Mouse (Mus musculus): ENCODE results near the gene Agap3. TPM values are rescaled to one million over a fixed set of nuclear protein-coding genes. Genes with fewer than 3 reads are reported as not detected.
A peak's percentile ranks its signal among the peaks of the same experiment; 100 is the strongest.

Agap3 gene
- total RNA-seq (2021), result 10 to 100 TPM; 78.8 to 89.8 TPM
- polyA plus RNA-seq (2012; rRNA removed), result 96.5 and 106 TPM in 2 replicates
- long read RNA-seq, transcript Agap3-201 (18 exons, 3,207 nt), result major isoform, 6 of 69 reads
- long read RNA-seq, transcript Agap3-204 (9 exons, 1,061 nt), result major isoform, 6 of 69 reads
- long read RNA-seq, partial matches to known transcripts, result 12 of 69 reads
- long read RNA-seq, other reads (novel, unspliced or antisense), result 45 of 69 reads

- peak; percentile 63 for DNase-seq
These were observed at the start of gene Agap3 for GRCm38 (mm10) chr5:24452030-24452690. Gene Agap3 (plus strand): TSS chr5:24452177.

DNA sequence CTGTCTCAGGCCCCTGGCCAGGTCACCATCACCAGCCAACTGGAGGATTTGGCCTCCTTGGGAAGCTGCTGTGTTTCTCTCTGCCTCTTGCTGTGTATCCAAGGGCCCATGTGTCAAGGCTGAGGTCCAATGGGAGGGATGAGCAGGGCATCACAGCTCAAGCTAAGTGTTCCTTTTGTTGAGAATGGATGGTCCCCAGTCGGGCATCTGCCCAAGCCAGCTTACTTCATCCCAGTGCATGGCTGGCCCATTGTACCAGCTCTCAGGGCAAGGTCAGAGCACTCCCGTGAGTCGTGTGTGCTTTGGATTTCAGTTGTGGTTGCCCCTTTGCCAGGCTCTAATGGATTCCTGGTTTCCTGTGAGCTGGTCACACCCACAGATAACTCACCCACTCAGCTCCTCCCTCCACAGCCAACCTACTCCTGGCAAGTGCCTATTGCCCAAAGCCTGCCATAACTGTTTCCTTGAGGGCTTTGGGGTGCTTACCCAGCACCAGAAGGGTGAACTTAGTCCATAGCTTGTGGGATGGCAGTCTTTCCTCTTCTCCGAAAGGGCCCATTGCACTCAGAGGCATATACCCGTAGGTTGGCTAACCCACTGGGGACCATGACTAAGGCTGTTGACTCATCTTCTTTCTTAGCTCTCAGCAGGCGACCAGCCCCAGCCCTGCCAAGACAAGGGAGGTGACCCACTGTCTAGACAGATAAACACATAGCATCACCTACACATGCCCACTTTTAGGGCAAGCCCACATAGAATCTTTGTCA lies 47.2 kb upstream of the Agap3 start:
- DNase-seq, result peak; percentile 63

DNA sequence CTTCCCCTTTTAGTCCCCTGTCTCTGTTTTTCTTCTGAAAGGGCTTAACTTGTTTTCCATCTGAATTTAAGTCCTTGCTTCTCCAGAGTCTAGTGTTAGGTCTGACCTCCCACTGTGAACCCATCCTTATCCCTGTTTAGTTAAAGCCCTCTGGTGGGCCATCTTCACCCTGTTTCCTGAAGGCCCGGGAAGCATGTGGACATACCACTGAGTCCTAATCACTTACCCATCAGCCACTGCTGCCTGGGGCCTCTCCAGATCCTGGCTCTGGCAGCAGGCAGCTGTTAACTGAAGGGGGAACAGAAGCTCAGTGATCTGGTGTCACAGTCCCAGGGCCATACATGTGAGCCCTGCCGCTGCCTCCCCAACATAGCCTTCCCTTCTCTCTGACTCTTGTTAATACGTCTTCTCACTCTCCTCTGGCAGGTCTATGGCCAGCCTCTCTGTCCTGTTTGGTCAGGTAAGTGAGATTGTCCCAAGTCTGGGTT lies 46.5 kb upstream of the Agap3 start:
- no peak for DNase-seq

DNA sequence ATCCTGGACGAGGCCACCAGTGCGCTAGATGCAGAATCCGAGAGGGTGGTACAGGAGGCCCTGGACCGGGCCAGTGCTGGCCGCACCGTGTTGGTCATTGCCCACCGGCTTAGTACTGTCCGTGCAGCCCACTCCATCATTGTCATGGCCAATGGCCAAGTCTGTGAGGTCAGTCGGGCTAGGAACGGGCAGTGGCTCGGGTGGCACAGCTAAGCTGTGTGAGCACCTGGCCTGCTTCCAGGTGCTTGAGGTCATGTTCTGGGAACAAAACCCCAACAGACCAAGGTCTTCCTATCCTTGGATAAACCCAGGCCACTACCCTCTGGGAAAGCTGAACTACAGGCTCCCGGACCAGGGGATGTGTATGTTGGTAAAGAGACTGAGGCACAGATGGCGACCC lies 43.3 kb upstream of the Agap3 start:
- peak; percentile 74 for DNase-seq

GRCm38 (mm10) chr5:24409466-24409865 lies 42.5 kb upstream of the Agap3 start:
- no peak for DNase-seq

DNA sequence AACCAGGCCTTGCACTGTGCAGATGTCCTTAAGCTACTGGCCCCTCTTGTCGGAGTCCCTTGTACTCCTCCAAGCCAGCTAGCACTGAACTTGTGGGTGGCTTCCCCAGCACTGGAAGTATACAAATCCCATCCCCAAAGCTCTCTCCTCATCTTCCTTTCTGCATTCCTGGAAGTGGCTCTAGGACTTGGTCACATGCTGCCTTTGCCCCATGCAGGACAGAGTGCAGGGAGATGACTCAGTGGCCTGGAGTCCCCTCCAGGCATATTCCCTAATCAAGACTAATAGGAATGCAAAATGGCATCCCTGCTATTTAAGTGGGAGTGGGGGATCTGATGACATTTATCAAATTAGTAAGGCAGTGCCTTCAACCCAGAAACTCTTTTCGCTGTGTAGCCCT lies 39.9 kb upstream of the Agap3 start:
- DNase-seq, result no peak

DNA sequence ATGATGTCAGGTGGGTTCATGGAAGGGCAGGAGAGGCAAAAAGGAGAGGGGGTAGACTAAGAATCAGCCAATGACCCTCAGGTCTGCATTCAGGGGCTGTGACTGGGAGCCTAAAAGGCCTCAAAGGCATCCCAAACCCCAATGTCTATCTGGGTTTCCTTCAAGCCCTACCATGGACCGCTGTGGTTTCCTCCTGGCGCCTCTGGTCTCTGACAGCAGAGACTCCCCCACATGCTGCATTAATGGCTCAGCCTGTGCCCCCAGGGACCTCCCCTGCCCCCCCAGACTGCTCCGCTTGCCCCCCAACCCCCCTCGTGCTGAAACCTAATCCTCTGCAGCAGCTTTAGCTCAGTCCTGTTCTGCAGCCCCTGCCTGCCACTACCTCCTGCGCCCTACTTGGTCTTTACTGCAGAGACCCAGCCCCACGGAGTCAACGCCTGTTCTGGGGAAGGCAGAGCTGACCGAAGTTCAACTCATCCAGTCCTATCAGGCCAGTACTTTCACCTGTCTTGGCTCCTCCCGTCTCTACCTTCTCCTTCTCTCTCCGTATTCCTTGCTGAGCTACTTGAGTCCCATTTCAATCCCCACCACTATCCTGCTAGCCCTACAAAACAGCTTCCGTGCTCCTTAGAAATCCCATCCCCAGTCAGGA lies 38.8 kb upstream of the Agap3 start, which contains the start of gene Asic3:
TSS of gene Asic3 (plus strand) at position 351 of the 652 bp plus-strand sequence.
- DNase-seq, result no peak

DNA sequence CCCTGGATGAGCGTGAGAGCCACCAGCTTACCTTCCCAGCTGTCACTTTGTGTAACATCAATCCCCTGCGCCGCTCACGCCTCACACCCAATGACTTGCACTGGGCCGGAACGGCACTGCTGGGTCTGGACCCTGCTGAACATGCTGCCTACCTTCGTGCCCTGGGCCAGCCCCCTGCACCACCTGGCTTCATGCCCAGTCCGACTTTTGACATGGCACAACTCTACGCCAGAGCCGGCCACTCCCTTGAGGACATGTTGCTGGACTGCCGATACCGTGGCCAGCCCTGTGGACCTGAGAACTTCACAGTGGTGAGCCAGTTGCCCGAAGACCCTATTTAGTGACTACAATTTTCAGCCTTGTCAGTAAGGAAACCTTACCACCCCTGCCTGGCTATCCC lies 38.0 kb upstream of the Agap3 start:
- no peak for DNase-seq

DNA sequence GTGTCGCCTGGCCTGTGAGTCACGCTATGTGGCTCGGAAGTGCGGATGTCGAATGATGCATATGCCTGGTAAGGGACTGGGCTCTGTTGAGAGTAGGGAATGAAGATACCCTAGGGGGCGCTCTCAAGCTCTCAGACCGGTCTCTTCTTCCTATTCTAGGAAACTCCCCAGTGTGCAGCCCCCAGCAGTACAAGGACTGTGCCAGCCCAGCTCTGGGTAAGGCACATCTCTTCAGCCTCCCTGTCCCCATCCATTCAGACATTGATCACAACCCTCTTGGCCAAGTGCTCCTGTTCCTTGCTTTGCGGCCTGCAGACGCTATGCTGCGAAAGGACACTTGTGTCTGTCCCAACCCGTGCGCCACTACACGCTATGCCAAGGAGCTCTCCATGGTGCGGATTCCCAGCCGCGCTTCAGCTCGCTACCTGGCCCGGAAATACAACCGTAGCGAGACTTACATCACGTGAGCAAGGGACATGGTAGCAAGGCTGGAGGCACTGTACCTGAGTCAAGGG lies 35.7 kb upstream of the Agap3 start:
- peak; percentile 79 for DNase-seq

DNA sequence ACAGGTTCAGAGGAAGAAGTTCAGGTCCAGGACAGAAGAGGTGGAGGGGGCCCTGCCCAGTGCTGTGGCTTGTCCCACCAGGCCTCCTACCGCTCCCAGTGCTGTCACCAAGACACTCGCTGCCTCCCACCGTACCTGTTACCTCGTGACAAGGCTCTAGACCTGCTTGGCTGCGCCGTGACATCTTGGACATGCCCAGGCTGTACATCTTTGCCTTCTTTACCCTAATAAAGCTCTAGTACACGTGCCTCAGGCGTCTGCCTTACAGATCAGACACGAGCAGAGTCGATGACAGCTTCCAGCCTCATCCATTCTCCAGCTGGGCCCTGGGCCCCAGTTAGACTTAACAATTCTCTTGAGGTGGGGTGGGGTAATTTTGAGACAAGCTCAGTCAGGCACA lies 34.4 kb upstream of the Agap3 start:
- DNase-seq, result no peak

GRCm38 (mm10) chr5:24420381-24420780 lies 31.6 kb upstream of the Agap3 start:
- no peak for DNase-seq

DNA sequence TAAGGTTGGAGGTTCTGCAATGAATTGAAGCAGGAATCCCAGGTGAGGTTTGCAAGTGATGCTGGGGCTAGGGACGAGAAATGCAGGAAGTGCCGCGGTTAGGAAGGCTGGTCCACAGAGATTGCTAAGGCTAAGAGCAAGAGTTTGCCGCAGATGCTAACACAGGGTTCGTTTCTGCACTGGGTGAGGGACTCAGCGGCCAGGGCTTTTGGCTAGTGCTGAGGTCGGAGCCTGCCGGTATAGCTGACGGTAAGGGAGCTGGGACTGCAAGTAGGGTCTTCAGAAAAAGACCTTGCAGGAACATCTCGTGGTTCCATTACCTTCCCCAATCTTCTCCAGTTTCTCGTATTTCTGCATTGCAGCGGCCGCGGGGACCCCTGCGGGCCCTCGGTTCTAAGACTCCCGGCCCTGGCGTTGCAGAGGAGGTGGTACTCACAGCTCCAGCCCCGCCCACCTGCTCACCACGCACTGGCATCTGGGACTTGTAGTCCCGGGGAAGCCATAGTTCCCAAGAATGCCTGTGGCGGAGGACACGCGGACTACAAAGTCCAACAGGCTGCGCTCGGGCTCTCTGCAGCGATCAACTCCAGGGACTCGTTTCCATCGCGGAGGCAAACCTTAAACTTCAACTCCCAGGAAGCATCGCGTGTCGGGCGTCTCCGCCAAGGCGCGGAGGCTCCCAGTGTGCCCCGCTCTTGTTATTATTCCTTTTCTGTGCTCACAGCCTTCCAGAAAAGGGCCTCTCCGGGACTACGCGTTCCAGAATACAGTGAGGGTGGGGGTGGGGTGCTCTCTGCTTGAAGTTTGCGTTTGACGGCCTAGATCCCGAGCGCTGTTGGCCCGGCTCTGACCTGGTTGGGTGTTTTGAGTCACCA lies 28.6 kb upstream of the Agap3 start, which contains the start of the genes Cdk5 and Slc4a2:
TSS of gene Cdk5 (minus strand) at position 402 of the 875 bp plus-strand sequence.
TSS of gene Slc4a2 (plus strand) at position 709 of the 875 bp plus-strand sequence.
- peak; percentile 99 for DNase-seq

DNA sequence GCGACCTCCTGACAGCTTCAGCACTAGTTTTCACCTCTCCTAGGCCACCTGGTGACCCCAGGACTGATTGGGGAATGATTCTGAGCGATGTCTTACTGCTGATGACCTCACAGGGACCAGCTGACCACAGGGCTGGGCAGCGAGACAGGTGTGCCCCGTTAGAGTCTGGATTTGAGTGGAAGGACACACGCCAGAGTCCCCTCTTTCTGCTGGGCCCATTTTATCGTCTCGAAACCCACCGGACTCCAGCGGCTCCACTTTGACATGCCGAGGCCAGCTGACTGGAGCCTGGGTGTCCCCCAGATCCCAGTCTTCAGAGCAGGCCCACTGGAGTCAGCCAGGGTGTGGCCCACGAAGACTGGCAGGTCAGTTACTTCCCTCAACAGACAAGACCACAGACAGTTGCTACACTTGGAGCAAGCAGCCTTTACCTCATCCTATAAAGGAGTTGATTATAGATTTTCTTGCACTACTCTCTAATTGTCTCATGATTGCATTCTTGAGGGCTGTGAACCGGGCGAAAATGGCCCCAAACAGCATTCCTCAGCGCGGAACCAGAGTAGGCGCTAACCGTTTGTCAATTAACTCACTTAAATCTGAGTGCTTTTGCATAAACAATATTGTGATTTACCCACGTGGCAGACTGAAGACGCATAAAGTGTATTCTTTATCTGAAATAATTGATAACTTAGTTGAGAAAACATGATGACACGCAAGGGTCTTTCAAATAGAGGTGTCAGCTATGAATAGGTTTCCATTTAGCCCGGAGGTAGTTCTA lies 27.8 kb upstream of the Agap3 start:
- no peak for DNase-seq

DNA sequence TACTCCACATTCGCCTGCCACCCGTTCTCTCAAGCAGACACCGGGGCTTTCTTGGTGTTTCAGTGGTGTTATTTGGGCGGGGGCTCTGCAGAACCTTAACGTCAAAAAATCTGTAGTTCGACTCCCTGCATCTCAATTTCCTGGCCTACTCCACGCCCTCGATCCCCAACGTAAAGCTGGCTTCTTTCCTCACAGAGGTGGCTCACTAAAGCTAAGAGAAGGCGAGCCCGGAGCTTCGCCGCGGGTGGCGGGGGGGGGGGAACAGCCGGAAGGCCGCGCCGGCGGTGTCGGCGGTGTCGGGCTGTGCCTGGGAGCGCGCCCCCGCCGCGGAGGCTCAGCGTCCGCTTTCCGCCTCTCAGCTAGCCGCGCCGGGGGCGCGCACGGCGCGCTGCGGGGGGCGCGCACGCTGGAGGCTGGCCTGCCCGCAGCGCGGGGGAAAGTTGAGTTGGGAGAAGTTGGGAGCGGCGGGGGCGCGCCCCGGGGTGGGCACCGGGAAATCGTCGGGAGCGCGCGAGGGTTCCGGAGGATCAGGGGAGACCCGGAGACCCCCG lies 27.0 kb upstream of the Agap3 start:
- peak; percentile 92 for DNase-seq

GRCm38 (mm10) chr5:24425421-24426036 lies 26.4 kb upstream of the Agap3 start:
- no peak for DNase-seq

GRCm38 (mm10) chr5:24426037-24426432 lies 25.9 kb upstream of the Agap3 start:
- DNase-seq, result no peak

DNA sequence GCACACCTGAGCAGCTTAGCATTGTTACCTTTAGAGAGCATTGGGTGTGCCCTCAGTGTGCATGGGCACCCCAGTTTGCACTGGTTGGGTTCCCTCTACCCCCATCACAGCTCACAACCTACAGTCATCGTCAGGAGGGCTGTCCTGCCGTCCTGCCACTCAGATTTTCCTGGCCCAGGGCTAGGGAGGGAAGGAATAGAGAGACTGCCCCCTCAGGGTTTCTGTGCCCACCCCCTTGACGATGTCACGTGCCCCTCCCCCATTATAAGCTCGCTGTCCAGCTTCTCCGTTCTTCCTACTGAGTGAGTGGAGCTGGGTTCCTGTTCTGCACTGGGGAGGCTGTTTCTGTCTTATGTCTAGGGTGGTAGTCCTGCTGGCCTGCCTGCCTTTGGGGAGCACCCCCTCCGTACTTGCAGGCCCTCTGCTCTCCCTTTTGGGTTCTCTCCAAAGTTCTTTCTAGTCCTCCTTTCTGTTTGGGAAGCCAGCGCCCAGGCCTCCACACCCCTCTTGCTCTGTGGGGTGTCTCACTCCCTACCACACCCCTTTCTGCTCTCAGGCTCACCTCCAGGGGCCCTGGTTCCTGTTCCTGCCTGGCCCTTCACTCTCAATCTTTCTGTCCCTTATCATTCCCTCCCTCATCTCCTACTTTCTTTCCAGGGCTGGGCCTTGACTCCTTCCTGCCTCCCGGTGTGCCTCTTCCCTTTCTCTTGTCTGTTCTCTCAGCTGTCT lies 25.3 kb upstream of the Agap3 start:
- no peak for DNase-seq

- DNase-seq, result no peak
These were observed 24.7 kb upstream of the Agap3 start for GRCm38 (mm10) chr5:24427285-24427633.

GRCm38 (mm10) chr5:24427981-24428402 lies 24.0 kb upstream of the Agap3 start:
- DNase-seq, result peak; percentile 44

Data from adrenal gland, adult 2 months (tissue).